Mouse (Mus musculus): ENCODE measurements at regions not wholly inside any gene's neighbourhood (a gene's known extent, or its start where the extent isn't known, plus 50 kb on each side); places are given as distances from the start of the nearest gene placed in this dataset.

DNA sequence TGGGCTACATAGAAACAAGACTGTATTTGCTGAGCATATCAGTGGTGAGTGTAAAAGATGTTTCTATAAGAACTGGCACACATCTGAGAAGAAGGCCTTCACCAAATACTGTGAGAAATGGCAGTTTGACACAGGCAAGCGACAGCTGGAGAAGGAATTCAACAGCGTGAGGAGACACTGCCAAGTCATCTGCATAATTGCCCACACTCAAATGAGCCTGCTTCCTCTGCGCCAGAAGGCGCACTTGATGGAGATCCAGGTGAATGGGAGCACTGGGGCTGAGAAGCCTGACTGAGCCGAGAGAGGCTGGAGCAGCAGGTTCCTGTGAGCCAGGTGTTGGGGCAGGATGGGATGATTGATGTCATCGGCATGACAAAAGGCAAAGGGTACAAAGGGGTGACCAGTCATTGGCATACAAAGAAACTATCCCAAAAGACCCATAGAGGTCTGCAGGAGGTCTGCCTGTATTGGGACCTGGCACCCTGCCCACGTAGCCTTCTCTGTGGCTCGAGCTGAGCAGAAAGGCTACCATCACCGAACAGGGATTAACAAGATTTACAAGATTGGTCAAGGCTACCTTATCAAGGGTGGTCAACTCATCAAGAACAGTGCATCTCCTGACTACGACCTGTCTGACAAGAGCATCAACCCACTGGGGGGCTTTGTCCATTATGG is 227.2 kb upstream of the Rtl1 start:
- TF ChIP-seq POLR2A (IDR thresholded peaks at IDR 0.05; ENCODE audit: control insufficient read depth, low read depth, low read length) = no peak
- no peak for TF ChIP-seq CTCF (IDR thresholded peaks at IDR 0.05; ENCODE audit: control insufficient read depth, insufficient read depth, insufficient replicate concordance, low read depth, low read length)
